Mouse (Mus musculus) common myeloid progenitor, adult 5-6 weeks (primary cell): ENCODE data around the gene Yaf2. TPM values are rescaled to one million over a fixed set of nuclear protein-coding genes. Genes with fewer than 3 reads are reported as not detected.
A peak's percentile ranks its signal among the peaks of the same experiment; 100 is the strongest.
"Not testable (repeated sequence)": the region's sequence is repeated elsewhere in the genome, so short reads cannot be mapped to it uniquely, and the experiment has no call there.

ENCODE experiments used
- ATAC-seq: replicated peaks from 2 replicates; pipeline ENCODE4 v1.8.0; 2016; ENCODE audit warnings: low read depth, mild to moderate bottlenecking, moderate TSS enrichment, inconsistent platforms; ENCODE audit not compliant: poor library complexity, severe bottlenecking
- total RNA-seq: library from RNA; stranded (forward); fragments of 200-1000, 187-1606 nt; gene quantifications from 2 replicates; pipeline ENCODE4 v1.2.3, GENCODE M21; 2017

The Yaf2 gene
- total RNA-seq, 1 experiment from 2014 or later: 37.0 TPM

DNA sequence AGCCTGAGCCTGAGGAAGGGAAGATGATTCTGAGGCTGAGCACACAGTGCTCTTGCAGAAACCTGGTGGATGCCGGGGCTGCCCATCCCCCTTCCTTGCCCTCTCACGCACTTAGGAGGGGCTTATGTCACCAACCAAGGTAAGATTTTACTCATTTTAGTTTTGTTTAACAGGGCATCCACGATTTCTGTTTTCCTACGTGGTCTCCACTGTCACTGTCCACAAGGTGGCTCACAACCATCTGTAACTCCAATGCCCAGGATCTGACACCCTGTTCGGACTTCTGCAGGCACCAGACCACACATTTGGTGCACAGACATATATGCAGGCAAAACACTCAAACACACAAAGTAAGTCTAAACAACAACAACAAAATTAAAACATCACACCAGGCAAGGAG, 73.9 kb downstream of the Yaf2 start:
- no peak for ATAC-seq

DNA sequence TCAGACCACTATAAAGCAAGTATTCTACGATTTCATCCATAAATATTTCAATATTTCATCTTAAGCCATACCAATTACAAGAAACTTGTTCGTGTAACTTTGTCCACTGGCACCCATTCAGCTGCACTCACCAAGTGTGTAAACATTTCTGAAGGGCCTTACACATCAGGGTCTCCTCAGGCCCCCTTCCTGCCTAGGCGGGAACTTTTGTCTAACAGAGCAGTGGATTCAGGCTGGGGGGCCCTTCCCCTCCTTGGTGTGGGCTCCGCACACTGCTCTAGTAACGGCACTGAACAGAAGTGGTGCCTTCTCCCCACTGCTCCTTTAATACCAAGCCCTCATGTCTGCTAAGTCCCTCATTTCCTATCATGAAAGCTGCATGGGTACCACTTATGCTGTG, 74.5 kb downstream of the Yaf2 start:
- ATAC-seq: no peak

DNA sequence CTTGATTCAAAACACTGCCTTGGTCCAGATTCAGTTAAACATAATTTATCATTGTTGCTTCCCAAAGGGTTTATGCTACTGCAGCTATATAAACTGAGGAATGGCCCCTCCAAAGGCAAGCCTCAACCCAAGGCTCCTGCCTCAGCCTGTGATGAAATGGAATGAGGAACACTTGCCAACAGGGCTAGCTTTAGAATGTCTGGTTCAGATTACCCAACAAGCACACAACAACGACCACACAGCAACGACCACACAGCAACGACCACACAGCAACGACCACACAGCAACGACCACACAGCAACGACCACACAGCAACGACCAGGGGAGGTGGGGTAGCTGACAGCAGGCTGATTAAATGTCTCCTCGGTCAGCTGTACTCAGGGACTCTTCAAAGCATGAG, 76.8 kb downstream of the Yaf2 start:
- peak; percentile 56 for ATAC-seq

DNA sequence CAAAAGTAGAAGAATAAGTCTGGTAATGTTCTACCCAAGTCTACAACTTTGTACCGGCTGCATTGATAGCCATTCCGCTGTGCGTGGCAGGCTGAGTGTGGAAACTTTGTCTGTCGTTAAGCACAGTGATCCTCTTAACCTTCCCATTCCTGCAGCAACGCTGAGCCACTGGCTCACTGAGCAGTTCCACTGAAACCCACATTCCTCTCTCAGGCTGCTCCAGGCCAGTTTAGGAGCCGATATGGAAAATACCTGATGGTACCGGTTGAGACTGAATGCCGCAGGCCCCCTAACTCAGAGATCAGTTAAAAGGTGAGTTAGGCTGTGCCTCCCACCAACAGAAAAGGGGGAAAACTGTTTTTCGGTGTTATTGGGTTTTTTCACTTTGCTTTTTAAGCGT, 81.4 kb downstream of the Yaf2 start:
- no peak for ATAC-seq

DNA sequence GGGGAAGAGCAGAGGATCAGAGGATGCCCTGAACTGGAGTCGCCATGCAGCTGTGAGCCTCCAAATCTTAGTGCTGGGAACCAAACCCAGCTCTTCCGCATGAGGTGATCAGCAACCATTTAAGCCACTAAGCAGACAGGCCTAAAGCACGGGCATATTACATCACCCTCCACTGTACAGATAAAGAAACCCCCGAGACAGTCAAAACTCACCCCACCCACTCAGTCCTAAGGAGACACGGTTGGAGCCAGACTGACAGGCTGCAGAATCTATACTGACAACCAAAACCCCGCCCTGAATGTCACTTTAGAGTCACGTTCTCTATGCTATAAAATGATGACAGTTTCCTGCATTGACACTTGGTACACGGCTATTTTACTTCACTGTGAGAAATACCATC, 83.6 kb downstream of the Yaf2 start:
- ATAC-seq: no peak

DNA sequence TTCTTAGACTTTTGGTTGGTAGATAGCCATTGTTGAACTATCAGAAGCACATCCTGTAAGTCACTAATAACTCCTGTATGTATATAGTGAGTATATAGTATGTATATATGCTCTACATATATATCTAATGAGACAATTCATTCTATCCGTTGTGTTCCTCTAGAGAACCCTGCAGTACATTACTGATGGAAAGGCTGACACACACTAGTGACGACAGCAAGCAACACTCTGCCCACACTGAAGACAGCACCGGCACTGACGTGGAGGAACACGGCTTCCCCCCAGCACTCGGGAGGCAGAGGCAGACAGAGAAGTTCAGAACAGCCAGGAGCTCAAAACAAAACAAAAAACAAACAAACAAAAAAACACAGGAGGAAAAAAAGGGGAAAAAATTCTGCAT, 84.3 kb downstream of the Yaf2 start:
- no peak for ATAC-seq

DNA sequence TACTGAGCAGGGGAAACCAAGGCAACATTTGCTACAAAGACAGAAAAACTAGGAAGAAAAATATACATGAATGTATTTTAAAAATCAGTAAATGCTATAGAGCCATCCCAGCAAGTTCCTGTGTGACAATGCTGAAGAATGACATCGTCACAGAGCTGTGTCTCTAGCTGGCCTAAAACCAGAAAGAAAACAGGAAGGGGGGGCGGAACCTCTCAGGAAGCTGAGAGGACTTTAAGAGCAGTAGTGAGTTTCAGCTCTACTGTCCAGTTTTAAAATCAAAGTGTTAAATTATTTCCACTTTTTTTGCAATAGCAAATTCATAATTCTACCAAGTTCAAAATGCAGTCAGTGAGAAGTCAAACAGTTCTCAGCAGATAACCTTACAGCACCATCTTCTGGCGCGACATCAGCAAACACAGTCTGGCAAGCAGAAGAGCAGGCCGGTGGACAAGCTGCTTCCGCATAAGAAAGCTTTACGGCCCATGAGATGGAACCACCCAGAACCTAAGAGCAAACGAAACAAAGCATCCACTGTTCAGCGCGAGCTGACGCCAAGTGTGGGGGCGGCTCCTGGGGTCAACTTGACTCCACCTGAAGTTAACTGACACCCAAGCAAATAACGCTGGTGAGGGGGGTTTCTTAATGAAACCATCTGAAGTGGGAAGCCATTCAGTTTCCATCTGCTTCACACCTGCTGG, 85.0 kb downstream of the Yaf2 start:
- peak; percentile 66 for ATAC-seq

DNA sequence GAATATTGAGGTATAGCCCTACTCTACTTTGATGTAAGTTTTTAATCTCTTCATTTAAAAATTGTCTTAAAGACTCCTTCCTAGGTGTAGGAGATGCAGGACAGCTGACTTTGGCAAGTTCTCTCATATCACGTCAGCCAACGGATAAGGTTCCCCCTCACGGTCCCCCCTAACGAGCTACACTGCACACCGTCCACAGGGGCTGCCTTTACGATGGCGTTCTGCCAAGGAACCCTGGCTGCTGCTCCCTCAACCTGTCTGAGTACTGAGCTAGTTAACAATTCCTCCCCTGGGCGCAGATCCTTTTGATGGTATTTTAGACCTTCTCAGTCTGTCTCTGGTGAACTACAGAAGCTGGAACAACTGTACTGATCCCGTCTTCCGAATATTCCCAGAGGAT, 93.5 kb downstream of the Yaf2 start:
- ATAC-seq: no peak

GRCm38 (mm10) chr15:93236456-93236855, 100.3 kb downstream of the Yaf2 start:
- ATAC-seq: not testable (repeated sequence)

Other genes with a start within 250 kb of the Yaf2 start
- gene Gxylt1, start 61.8 kb downstream of the Yaf2 start, total RNA-seq: 19.9 and 20.7 TPM in 2 replicates
- gene Zcrb1, start 61.4 kb upstream of the Yaf2 start, total RNA-seq: 102 and 110 TPM in 2 replicates
- 48.8 and 52.8 TPM in 2 replicates for gene Pphln1, start 61.4 kb upstream of the Yaf2 start, total RNA-seq